Mouse (Mus musculus) stomach, postnatal 0 days (tissue): Measurements from ENCODE around the gene Actl6b.

Experiments used
- CTCF ChIP-seq: IDR thresholded peaks from 2 replicates; pipeline ENCODE4 v1.5.1; 2016; ENCODE audit warnings: antibody characterized with exemption, low read depth, mild to moderate bottlenecking, moderate library complexity
- EP300 ChIP-seq: optimal IDR thresholded peaks from 2 replicates; pipeline ENCODE3; 2016; ENCODE audit warnings: antibody characterized with exemption

DNA sequence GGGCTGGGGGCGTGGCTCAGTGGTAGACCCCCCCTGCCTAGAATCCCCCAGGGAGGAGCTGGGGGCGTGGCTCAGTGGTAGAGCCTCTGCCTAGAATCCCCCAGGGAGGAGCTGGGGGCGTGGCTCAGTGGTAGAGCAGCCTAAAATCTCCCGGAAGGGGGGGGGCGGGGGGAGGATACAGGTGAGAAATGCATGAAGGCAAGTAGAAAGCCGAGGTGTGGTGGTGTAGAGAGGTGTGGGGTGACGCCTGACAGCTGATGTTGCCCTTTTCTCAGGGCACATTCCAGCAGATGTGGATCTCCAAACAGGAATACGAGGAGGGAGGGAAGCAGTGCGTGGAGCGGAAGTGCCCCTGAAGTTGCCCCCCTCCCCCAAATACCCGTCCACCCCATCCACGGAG lies 15.7 kb downstream of the Actl6b start:
- TF ChIP-seq EP300 (no peak), CTCF (no peak)
